Mouse (Mus musculus) heart, adult 2 months (tissue): ENCODE data around the gene Irs3.

ENCODE experiments used
- CTCF ChIP-seq: fragments of 200-600 bp; IDR thresholded peaks from 2 replicates; pipeline ENCODE4 v1.8.1; 2022; ENCODE audit warnings: antibody characterized with exemption, mild to moderate bottlenecking, moderate library complexity
- POLR2A ChIP-seq: fragments of 200-500 bp; IDR thresholded peaks from 2 replicates; pipeline ENCODE4 v1.6.1; 2011; ENCODE audit warnings: mild to moderate bottlenecking, low read depth, low read length, control low read depth; ENCODE audit not compliant: insufficient read depth

DNA sequence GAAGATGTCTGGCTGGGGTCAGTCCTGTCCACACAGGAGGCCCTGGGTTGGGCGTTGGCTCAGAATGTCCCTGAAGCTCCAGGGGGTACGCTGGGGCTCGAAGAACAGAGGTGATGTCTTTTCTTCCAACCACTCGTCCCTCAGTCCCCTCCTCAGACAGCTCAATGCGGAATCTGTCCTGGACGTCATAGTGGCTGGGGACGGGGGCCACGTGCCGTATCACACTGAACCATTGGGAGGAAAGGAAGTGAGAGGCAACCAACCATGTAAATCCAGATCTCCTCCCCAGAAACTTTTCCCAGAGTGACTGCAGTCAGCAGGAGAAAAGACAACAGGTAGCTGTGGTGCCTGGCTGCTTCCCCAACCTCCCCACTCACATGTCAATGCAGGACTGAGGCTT, 45.9 kb downstream of the Irs3 start:
- no peak for TF ChIP-seq POLR2A
- TF ChIP-seq CTCF = no peak
